Mouse (Mus musculus) limb, embryonic 11.5 days (tissue): ENCODE data around the gene Pdxp. TPM values are rescaled to one million over a fixed set of nuclear protein-coding genes. Genes with fewer than 3 reads are reported as not detected.

Experiments
- ATAC-seq: fragments of 200-750 bp; cut with Nextera tagmentation; 2 replicates; pipeline ENCODE4 v1.8.0; 2017; ENCODE audit warnings: low read depth; ENCODE audit not compliant: insufficient number of reproducible peaks, low FRiP score, low TSS enrichment
- DNase-seq: peaks from one replicate; pipeline ENCODE4 v3.0.0-alpha.2; 2015; ENCODE audit warnings: low spot score
- H3K27ac ChIP-seq: fragments of 300-500 bp; sonication (generic); replicated peaks from 2 replicates; pipeline ENCODE4 v1.5.1; 2014; ENCODE audit warnings: low read depth, mild to moderate bottlenecking, low read length
- H3K27me3 ChIP-seq: fragments of 300-500 bp; sonication (generic); 2 replicates; pipeline ENCODE4 v1.6.1; 2014; ENCODE audit warnings: mild to moderate bottlenecking, low read length, mixed read lengths; ENCODE audit not compliant: control insufficient read depth, insufficient read depth
- H3K36me3 ChIP-seq: fragments of 300-500 bp; sonication (generic); 2 replicates; pipeline ENCODE4 v1.6.1; 2014; ENCODE audit warnings: mild to moderate bottlenecking, low read length, moderate library complexity, mixed read lengths; ENCODE audit not compliant: control insufficient read depth, insufficient read depth
- H3K4me1 ChIP-seq: fragments of 300-500 bp; sonication (generic); 2 replicates; pipeline ENCODE4 v1.6.1; 2014; ENCODE audit warnings: low read length, mixed read lengths; ENCODE audit not compliant: control insufficient read depth, insufficient read depth
- H3K4me2 ChIP-seq: fragments of 300-500 bp; sonication (generic); 2 replicates; pipeline ENCODE4 v1.6.1; 2014; ENCODE audit warnings: low read depth, mild to moderate bottlenecking, moderate library complexity; ENCODE audit not compliant: severe bottlenecking
- H3K4me3 ChIP-seq: fragments of 300-500 bp; sonication (generic); 2 replicates; pipeline ENCODE4 v1.5.1; 2014; ENCODE audit warnings: low read depth, low read length
- H3K9ac ChIP-seq: fragments of 300-500 bp; sonication (generic); 2 replicates; pipeline ENCODE4 v1.6.1; 2014; ENCODE audit warnings: mild to moderate bottlenecking, low read length
- H3K9me3 ChIP-seq: fragments of 300-500 bp; sonication (generic); 2 replicates; pipeline ENCODE4 v1.6.1; 2016; ENCODE audit warnings: low read length; ENCODE audit not compliant: control insufficient read depth
- WGBS: fragments of 180-500 bp; shearing (Covaris S2); extraction: QIAGEN DNeasy Blood & Tissue Kit; methylation state at CpG from one replicate; pipeline ENCODE4 v1.1.7; 2014; 5-methylcytosine and 5-hydroxymethylcytosine counted together
- polyA plus RNA-seq: library from polyadenylated mRNA; unstranded; fragments of >200 nt; fragmentation: Nextera tagmentation; extraction: Ambion mirVana; gene quantifications from 2 replicates; pipeline ENCODE4 v1.2.1, GENCODE M21; 2014

Gene Pdxp
- polyA plus RNA-seq, 1 experiment from 2014 or later = 39.6 TPM

- H3K4me2 ChIP-seq = no peak overlapping the region
- H3K9ac ChIP-seq = no peak overlapping the region
- no peaks in the 10 kb centered on the region for H3K27me3 ChIP-seq
- no peaks in the 10 kb centered on the region for H3K9me3 ChIP-seq
- no peak for DNase-seq
- no peak for ATAC-seq
- peaks cover 5% of the 10 kb centered on the region; the same call in 1 of the 2 replicates for H3K36me3 ChIP-seq
- H3K4me1 ChIP-seq = peaks cover 9% of the 10 kb centered on the region; the same call in 1 of the 2 replicates
- WGBS = 77% methylated on average over 13 of the region's 13 CpGs
- H3K4me3 ChIP-seq = no peak overlapping the region
- no peak overlapping the region for H3K27ac ChIP-seq
Observed at GRCm38 (mm10) chr15:78894726-78895125, 19.0 kb upstream of the Pdxp start.

GRCm38 (mm10) chr15:78895741-78896140 lies 18.0 kb upstream of the Pdxp start:
- H3K27me3 ChIP-seq = no peaks in the 10 kb centered on the region
- no peak overlapping the region; the same call in 1 of the 2 replicates for H3K27ac ChIP-seq
- H3K9me3 ChIP-seq = no peaks in the 10 kb centered on the region
- H3K36me3 ChIP-seq = peaks cover 3% of the 10 kb centered on the region; the same call in 1 of the 2 replicates
- 86% methylated on average over 2 of the region's 2 CpGs for WGBS
- no peak overlapping the region for H3K4me3 ChIP-seq
- H3K4me2 ChIP-seq = no peak overlapping the region
- no peak overlapping the region for H3K9ac ChIP-seq
- no peak for ATAC-seq
- H3K4me1 ChIP-seq = peaks cover 11% of the 10 kb centered on the region
- no peak for DNase-seq

GRCm38 (mm10) chr15:78896149-78896548 lies 17.6 kb upstream of the Pdxp start:
- Histone ChIP-seq H3K4me2 (no peak overlapping the region), H3K27ac (no peak overlapping the region; the same call in 1 of the 2 replicates), H3K27me3 (no peaks in the 10 kb centered on the region), H3K4me3 (no peak overlapping the region), H3K9me3 (no peaks in the 10 kb centered on the region), H3K36me3 (no peaks in the 10 kb centered on the region; the same call in 1 of the 2 replicates), H3K9ac (no peak overlapping the region), H3K4me1 (peaks cover 15% of the 10 kb centered on the region)
- no peak for ATAC-seq
- no peak for DNase-seq
- 73% methylated on average over 3 of the region's 3 CpGs for WGBS

GRCm38 (mm10) chr15:78897488-78897887 lies 16.2 kb upstream of the Pdxp start:
- Histone ChIP-seq H3K9me3 (no peaks in the 10 kb centered on the region), H3K4me2 (no peak overlapping the region), H3K27me3 (no peaks in the 10 kb centered on the region), H3K27ac (no peak overlapping the region), H3K4me1 (peaks cover 20% of the 10 kb centered on the region), H3K36me3 (no peaks in the 10 kb centered on the region; the same call in 1 of the 2 replicates), H3K4me3 (no peak overlapping the region), H3K9ac (no peak overlapping the region)
- no peak for DNase-seq
- ATAC-seq = no peak
- 90% methylated on average over 4 of the region's 4 CpGs for WGBS

GRCm38 (mm10) chr15:78898507-78899001 lies 15.2 kb upstream of the Pdxp start:
- H3K4me1 ChIP-seq = peaks cover 20% of the 10 kb centered on the region
- 55% methylated on average over 6 of the region's 6 CpGs for WGBS
- peak overlapping the region; percentile 77 for H3K4me2 ChIP-seq
- DNase-seq (no peak), ATAC-seq (no peak)
- 0 out of 2 replicates have a peak, but pooled peaks cover 3% of the 10 kb centered on the region for H3K36me3 ChIP-seq
- no peaks in the 10 kb centered on the region for H3K27me3 ChIP-seq
- H3K4me3 ChIP-seq = no peak overlapping the region
- no peaks in the 10 kb centered on the region for H3K9me3 ChIP-seq
- H3K27ac ChIP-seq = 0 out of 2 replicates have a peak overlapping the region, but pooled peaks have one; percentile 14
- 0 out of 2 replicates have a peak overlapping the region, but pooled peaks have one; percentile 12 for H3K9ac ChIP-seq

- no peaks in the 10 kb centered on the region for H3K27me3 ChIP-seq
- peaks cover 20% of the 10 kb centered on the region for H3K4me1 ChIP-seq
- H3K9ac ChIP-seq = peak within 1 kb of the TSS; percentile 76
- no peak for DNase-seq
- ATAC-seq = no peak
- H3K27ac ChIP-seq = peak within 1 kb of the TSS; percentile 42; the same call in 1 of the 2 replicates
- under 1% methylated on average over 20 of the region's 20 CpGs for WGBS
- H3K4me2 ChIP-seq = peak within 1 kb of the TSS; percentile 77
- peak within 1 kb of the TSS; percentile 85 for H3K4me3 ChIP-seq
- H3K9me3 ChIP-seq = no peaks in the 10 kb centered on the region
- 0 out of 2 replicates have a peak, but pooled peaks cover 5% of the 10 kb centered on the region for H3K36me3 ChIP-seq
Observed at GRCm38 (mm10) chr15:78899409-78899739, 14.3 kb upstream of the Pdxp start, which contains the start of gene Gm49510. TSS of gene Gm49510 (plus strand) at chr15:78899667.

- DNase-seq = peak; percentile 79
- H3K27ac ChIP-seq = peak within 1 kb of the TSS; percentile 42; the same call in 1 of the 2 replicates
- peaks cover 20% of the 10 kb centered on the region for H3K4me1 ChIP-seq
- H3K9ac ChIP-seq = peak within 1 kb of the TSS; percentile 76
- 0 out of 2 replicates have a peak, but pooled peaks cover 5% of the 10 kb centered on the region for H3K36me3 ChIP-seq
- peak; percentile 66; the same call in 1 of the 2 replicates for ATAC-seq
- H3K9me3 ChIP-seq = no peaks in the 10 kb centered on the region
- peak within 1 kb of the TSS; percentile 85 for H3K4me3 ChIP-seq
- H3K4me2 ChIP-seq = peak within 1 kb of the TSS; percentile 77
- H3K27me3 ChIP-seq = no peaks in the 10 kb centered on the region
- under 1% methylated on average over 44 of the region's 47 CpGs for WGBS
Observed at GRCm38 (mm10) chr15:78899740-78900584, 13.8 kb upstream of the Pdxp start, which contains the start of gene Sh3bp1. TSS of gene Sh3bp1 (plus strand) at chr15:78899768.
